Mouse (Mus musculus) megakaryocyte, embryonic 14.5 days (primary cell): ENCODE measurements around the gene Lrrc9. TPM values are rescaled to one million over a fixed set of nuclear protein-coding genes. Genes with fewer than 3 reads are reported as not detected.

Experiments
- H3K27me3 ChIP-seq: replicated peaks from 2 replicates; pipeline ENCODE3; 2012; ENCODE audit warnings: inconsistent platforms
- H3K36me3 ChIP-seq: replicated peaks from 2 replicates; pipeline ENCODE3; 2012; ENCODE audit warnings: low read length, inconsistent platforms, mixed read lengths
- H3K4me1 ChIP-seq: 2 replicates; pipeline ENCODE4 v1.6.1; 2012; ENCODE audit warnings: inconsistent platforms
- H3K4me3 ChIP-seq: replicated peaks from 2 replicates; pipeline ENCODE3; 2012; ENCODE audit warnings: moderate library complexity, mild to moderate bottlenecking, inconsistent platforms
- H3K9me3 ChIP-seq: 2 replicates; pipeline ENCODE4 v1.6.1; 2012; ENCODE audit warnings: inconsistent platforms
- FLI1 ChIP-seq: IDR thresholded peaks from 2 replicates; pipeline ENCODE4 v1.6.1; 2012; ENCODE audit warnings: low read length, inconsistent platforms, mixed read lengths
- GATA1 ChIP-seq: IDR thresholded peaks from 3 replicates; pipeline ENCODE4 v1.6.1; 2012; ENCODE audit warnings: mixed read lengths, low read length, inconsistent platforms, borderline replicate concordance
- polyA plus RNA-seq: library from polyadenylated mRNA; stranded (reverse); fragments of >175 nt; gene quantifications from 2 replicates; pipeline ENCODE4 v1.2.3, GENCODE M21; 2012; ENCODE audit warnings: low replicate concordance; ENCODE audit not compliant: insufficient read depth

Lrrc9 gene
- polyA plus RNA-seq, 1 experiment = 0.30 TPM

- TF ChIP-seq FLI1 (no peak), GATA1 (no peak)
- H3K4me1 ChIP-seq = no peaks in the 10 kb centered on the region
These were observed 9.5 kb upstream of the Lrrc9 start for GRCm38 (mm10) chr12:72432209-72432608.

GRCm38 (mm10) chr12:72433241-72433865 lies 8.3 kb upstream of the Lrrc9 start:
- Histone ChIP-seq H3K4me3 (no peak overlapping the region), H3K27me3 (peaks cover 1% of the 10 kb centered on the region), H3K4me1 (no peaks in the 10 kb centered on the region), H3K9me3 (no peaks in the 10 kb centered on the region), H3K36me3 (no peaks in the 10 kb centered on the region)
- TF ChIP-seq GATA1 (no peak), FLI1 (no peak)

More at GRCm38 (mm10) chr12:72432209-72432608, 9.5 kb upstream of the Lrrc9 start:
- no peaks in the 10 kb centered on the region for H3K9me3 ChIP-seq
- H3K4me3 ChIP-seq = no peak overlapping the region
- H3K27me3 ChIP-seq = peaks cover 1% of the 10 kb centered on the region
- no peaks in the 10 kb centered on the region for H3K36me3 ChIP-seq

GRCm38 (mm10) chr12:72437676-72438341 lies 3.9 kb upstream of the Lrrc9 start:
- Histone ChIP-seq H3K4me1 (peaks cover 8% of the 10 kb centered on the region), H3K27me3 (peaks cover 13% of the 10 kb centered on the region), H3K4me3 (no peak overlapping the region), H3K36me3 (no peaks in the 10 kb centered on the region), H3K9me3 (no peaks in the 10 kb centered on the region)
- TF ChIP-seq FLI1 = no peak
- TF ChIP-seq GATA1 = no peak

GRCm38 (mm10) chr12:72438961-72439480 lies 2.6 kb upstream of the Lrrc9 start:
- no peak for TF ChIP-seq GATA1
- TF ChIP-seq FLI1 = no peak
- H3K36me3 ChIP-seq = no peaks in the 10 kb centered on the region
- H3K4me1 ChIP-seq = peaks cover 8% of the 10 kb centered on the region
- peaks cover 13% of the 10 kb centered on the region for H3K27me3 ChIP-seq
- no peaks in the 10 kb centered on the region for H3K9me3 ChIP-seq
- H3K4me3 ChIP-seq = no peak overlapping the region

- no peak for TF ChIP-seq GATA1
- TF ChIP-seq FLI1 = no peak
- H3K27me3 ChIP-seq = peaks cover 12% of the 10 kb centered on the region
These were observed 12.3 kb downstream of the Lrrc9 start for GRCm38 (mm10) chr12:72453941-72454340.

GRCm38 (mm10) chr12:72461191-72461893 lies 19.7 kb downstream of the Lrrc9 start:
- H3K27me3 ChIP-seq = peaks cover 8% of the 10 kb centered on the region
- H3K36me3 ChIP-seq = no peaks in the 10 kb centered on the region
- no peaks in the 10 kb centered on the region for H3K9me3 ChIP-seq
- TF ChIP-seq GATA1 (no peak), FLI1 (no peak)
- peak overlapping the region; percentile 87 for H3K4me3 ChIP-seq
- H3K4me1 ChIP-seq = peaks cover 33% of the 10 kb centered on the region

More at GRCm38 (mm10) chr12:72453941-72454340, 12.3 kb downstream of the Lrrc9 start:
- Histone ChIP-seq H3K36me3 (no peaks in the 10 kb centered on the region), H3K4me1 (peaks cover 9% of the 10 kb centered on the region), H3K9me3 (no peaks in the 10 kb centered on the region), H3K4me3 (no peak overlapping the region)

GRCm38 (mm10) chr12:72461894-72462530 lies 20.3 kb downstream of the Lrrc9 start:
- H3K4me3 ChIP-seq = peak overlapping the region; percentile 87
- H3K9me3 ChIP-seq = no peaks in the 10 kb centered on the region
- peaks cover 32% of the 10 kb centered on the region for H3K4me1 ChIP-seq
- H3K27me3 ChIP-seq = peaks cover 8% of the 10 kb centered on the region
- no peaks in the 10 kb centered on the region for H3K36me3 ChIP-seq
- TF ChIP-seq FLI1 (no peak), GATA1 (no peak)

GRCm38 (mm10) chr12:72465826-72466501 lies 24.3 kb downstream of the Lrrc9 start:
- H3K9me3 ChIP-seq = no peaks in the 10 kb centered on the region
- H3K4me3 ChIP-seq = no peak overlapping the region
- no peaks in the 10 kb centered on the region for H3K36me3 ChIP-seq
- TF ChIP-seq FLI1 (no peak), GATA1 (no peak)
- H3K4me1 ChIP-seq = peaks cover 25% of the 10 kb centered on the region
- H3K27me3 ChIP-seq = peaks cover 7% of the 10 kb centered on the region

- peaks cover 7% of the 10 kb centered on the region for H3K27me3 ChIP-seq
- H3K36me3 ChIP-seq = no peaks in the 10 kb centered on the region
- H3K4me3 ChIP-seq = no peak overlapping the region
- no peaks in the 10 kb centered on the region for H3K9me3 ChIP-seq
- H3K4me1 ChIP-seq = peaks cover 14% of the 10 kb centered on the region
- TF ChIP-seq FLI1 (no peak), GATA1 (no peak)
These were observed 25.6 kb downstream of the Lrrc9 start for GRCm38 (mm10) chr12:72467269-72467668.
